Comparison of ENCODE assay signal across 13 mouse cellular contexts in the genomic region with DNA sequence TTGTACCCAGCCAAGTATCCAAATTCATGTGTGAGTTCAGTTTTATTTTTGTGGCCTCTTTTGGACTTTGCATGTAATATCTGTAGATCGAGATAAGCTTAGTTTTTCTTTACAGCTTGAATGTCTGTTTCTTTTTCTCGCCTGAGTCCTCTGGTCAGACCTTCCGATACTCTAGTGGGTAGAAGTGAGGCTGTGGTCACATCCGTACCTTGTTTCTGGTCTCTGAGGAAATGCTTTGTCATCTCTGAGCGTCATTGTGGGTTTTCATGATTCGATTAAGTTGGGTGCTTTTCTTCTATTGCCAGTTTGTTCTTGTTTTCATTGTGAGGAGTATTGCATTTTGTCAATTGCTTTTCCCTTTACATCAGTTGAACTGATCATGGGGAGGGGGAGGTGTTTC.
DNase-seq lines count a peak whose midpoint lies in the region; ATAC-seq lines count a peak whose summit lies in the region.
"Had no signal": no experiment of that assay in that cellular context is flagged by ENCODE, and none has a peak within 500 bp of the region (broad histone marks: within the 10 kb centered on the region; RNA-seq: fewer than 3 reads in every experiment).

No protein-coding gene starts in this region.

- H3K4me3 ChIP-seq in liver, embryonic 15.5 days (replicated peaks): no peak overlapping the region
- no peak overlapping the region for H3K4me3 ChIP-seq in forebrain, embryonic 12.5 days (replicated peaks)
- H3K4me3 ChIP-seq: heart, embryonic 10.5 days; limb, embryonic 13.5 days had no signal

- peak; percentile 37 to 59 for DNase-seq in spleen, postnatal 36 days (ENCODE audit: low spot score in 2 of 2)
- no peak for DNase-seq in spleen, postnatal 14 days (ENCODE audit: low spot score in 2 of 2)
- DNase-seq in T-cell, adult 2 months (ENCODE audit: low spot score): peak; percentile 74
- DNase-seq in splenic B cell, adult 2 months (ENCODE audit: low read depth, low spot score): peak; percentile 75
- no peak for DNase-seq in kidney, adult 18-20 months
- DNase-seq: adrenal gland, postnatal 14 days; cerebellum, adult 2 months; midbrain, embryonic 14.5 days had no signal

- no peaks in the 10 kb centered on the region for H3K9me3 ChIP-seq in liver, embryonic 15.5 days (replicated peaks)
- no peaks in the 10 kb centered on the region for H3K9me3 ChIP-seq in forebrain, embryonic 12.5 days
- H3K9me3 ChIP-seq: heart, embryonic 10.5 days; limb, embryonic 13.5 days had no signal

- H3K27me3 ChIP-seq in liver, embryonic 15.5 days: no peaks in the 10 kb centered on the region
- no peaks in the 10 kb centered on the region for H3K27me3 ChIP-seq in splenic B cell, adult 2 months (ENCODE audit: control insufficient read depth, insufficient read depth, low read length, poor library complexity, severe bottlenecking)
- no peaks in the 10 kb centered on the region for H3K27me3 ChIP-seq in forebrain, embryonic 12.5 days
- H3K27me3 ChIP-seq: limb, embryonic 13.5 days; Patski had no signal

- 17% methylated on average over 6 of the region's 6 CpGs for WGBS in liver, embryonic 15.5 days (ENCODE audit: insufficient replicate concordance)
- 90% methylated on average over 6 of the region's 6 CpGs for WGBS in forebrain, embryonic 12.5 days

- ATAC-seq in liver, embryonic 15.5 days (ENCODE audit: insufficient read depth): no peak
- no peak for ATAC-seq in forebrain, embryonic 12.5 days (ENCODE audit: low FRiP score)
- ATAC-seq: Patski had no signal

- H3K4me2 ChIP-seq in liver, embryonic 15.5 days: peak overlapping the region; percentile 19
- no peak overlapping the region for H3K4me2 ChIP-seq in forebrain, embryonic 12.5 days
- H3K4me2 ChIP-seq: limb, embryonic 13.5 days had no signal

- H3K9ac ChIP-seq in liver, embryonic 15.5 days: no peak overlapping the region
- no peak overlapping the region for H3K9ac ChIP-seq in forebrain, embryonic 12.5 days
- H3K9ac ChIP-seq: limb, embryonic 13.5 days had no signal

- H3K27ac ChIP-seq in liver, embryonic 15.5 days (replicated peaks): 0 out of 2 replicates have a peak overlapping the region, but pooled peaks have one; percentile 1
- no peak overlapping the region for H3K27ac ChIP-seq in forebrain, embryonic 12.5 days
- H3K27ac ChIP-seq: heart, embryonic 10.5 days; limb, embryonic 13.5 days had no signal

- H3K36me3 ChIP-seq in liver, embryonic 15.5 days (replicated peaks): no peaks in the 10 kb centered on the region
- H3K36me3 ChIP-seq in splenic B cell, adult 2 months (ENCODE audit: control insufficient read depth, insufficient read depth, low read length, poor library complexity, severe bottlenecking): no peaks in the 10 kb centered on the region
- H3K36me3 ChIP-seq in forebrain, embryonic 12.5 days (replicated peaks): no peaks in the 10 kb centered on the region; the same call in 1 of the 2 replicates
- H3K36me3 ChIP-seq: limb, embryonic 13.5 days had no signal

- peaks cover 32% of the 10 kb centered on the region for H3K4me1 ChIP-seq in liver, embryonic 15.5 days (replicated peaks)
- H3K4me1 ChIP-seq in forebrain, embryonic 12.5 days: no peaks in the 10 kb centered on the region

Comparison
In these comparisons a context has a peak if more than half of its experiments do, and no peak if none do; other contexts are left out.
1. DNase-seq: peak in spleen, postnatal 36 days (2 of 2), T-cell, adult 2 months (single experiment) and splenic B cell, adult 2 months (single experiment); none in spleen, postnatal 14 days (0 of 2) and kidney, adult 18-20 months (single experiment).